Mouse (Mus musculus): ENCODE measurements around the gene Rab11fip3.
A peak's percentile ranks its signal among the peaks of the same experiment; 100 is the strongest.

Gene Rab11fip3

DNA sequence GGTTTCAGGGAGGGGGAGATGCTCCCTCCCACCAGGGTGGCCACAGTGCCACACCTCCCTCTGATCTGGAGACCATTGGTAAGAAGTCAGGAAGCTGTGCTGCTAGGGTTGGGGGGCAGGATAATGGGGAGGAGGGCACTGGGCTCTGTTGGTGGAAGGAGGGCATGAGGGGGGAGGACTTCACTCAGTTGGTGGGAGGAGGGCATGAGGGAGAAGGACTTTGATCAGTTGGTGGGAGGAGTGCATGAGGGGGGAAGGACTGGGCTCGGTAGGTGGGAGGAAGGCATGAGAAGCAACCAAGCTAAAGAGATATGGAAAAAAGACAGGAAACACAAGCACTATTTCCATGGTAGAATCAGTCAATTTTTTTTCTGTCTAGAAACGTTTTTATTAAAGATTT is 11.5 kb upstream of the Rab11fip3 start:
- DNase-seq, result no peak

- DNase-seq, result no peak
These were observed 9.5 kb upstream of the Rab11fip3 start for GRCm38 (mm10) chr17:26078851-26079250.

DNA sequence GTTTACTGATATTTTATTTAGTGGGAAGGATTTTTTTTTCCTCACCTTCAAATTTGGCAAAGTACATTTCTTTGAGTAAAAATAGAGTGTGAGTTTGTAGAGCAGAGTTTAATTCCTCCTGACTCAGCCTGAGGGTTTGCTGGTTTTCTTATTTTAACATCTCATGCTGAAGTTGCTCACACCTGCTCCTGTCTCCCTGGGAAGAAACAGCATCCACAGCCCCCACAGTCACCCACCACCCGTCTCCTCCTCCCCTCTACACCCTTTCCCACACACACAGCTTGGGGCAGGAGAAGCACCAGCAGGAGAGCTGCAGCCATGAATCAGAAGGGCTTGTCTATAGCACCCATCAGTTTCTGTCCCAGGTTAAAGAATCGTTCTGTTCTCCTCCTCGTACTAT is 5.9 kb upstream of the Rab11fip3 start:
- DNase-seq, result no peak

DNA sequence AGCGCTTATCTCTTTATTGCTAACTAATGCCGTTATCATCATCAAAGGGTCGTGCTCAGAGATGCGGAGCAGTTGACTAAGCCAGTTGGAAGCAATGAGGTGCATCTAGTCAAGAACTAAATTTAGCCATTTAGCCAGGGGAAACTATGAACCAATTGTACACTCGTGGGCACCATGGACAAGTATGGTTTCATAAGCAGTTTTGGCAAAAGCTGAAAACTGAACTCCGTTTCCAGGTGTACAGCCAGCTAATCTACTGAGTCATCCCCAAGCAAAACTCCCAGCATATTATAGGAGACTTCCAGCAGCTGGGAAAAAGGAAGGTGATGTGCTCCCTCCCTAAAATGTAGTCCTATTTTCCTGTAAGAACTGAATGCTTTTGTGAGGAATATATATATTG is 781 bp upstream of the Rab11fip3 start:
- DNase-seq, result no peak

- peak; percentile 14 for DNase-seq
These were observed 1.1 kb downstream of the Rab11fip3 start for GRCm38 (mm10) chr17:26068024-26068830.

- DNase-seq, result no peak
These were observed 2.8 kb downstream of the Rab11fip3 start for GRCm38 (mm10) chr17:26066488-26067020.

GRCm38 (mm10) chr17:26064916-26065315 is 4.4 kb downstream of the Rab11fip3 start:
- no peak for DNase-seq

DNA sequence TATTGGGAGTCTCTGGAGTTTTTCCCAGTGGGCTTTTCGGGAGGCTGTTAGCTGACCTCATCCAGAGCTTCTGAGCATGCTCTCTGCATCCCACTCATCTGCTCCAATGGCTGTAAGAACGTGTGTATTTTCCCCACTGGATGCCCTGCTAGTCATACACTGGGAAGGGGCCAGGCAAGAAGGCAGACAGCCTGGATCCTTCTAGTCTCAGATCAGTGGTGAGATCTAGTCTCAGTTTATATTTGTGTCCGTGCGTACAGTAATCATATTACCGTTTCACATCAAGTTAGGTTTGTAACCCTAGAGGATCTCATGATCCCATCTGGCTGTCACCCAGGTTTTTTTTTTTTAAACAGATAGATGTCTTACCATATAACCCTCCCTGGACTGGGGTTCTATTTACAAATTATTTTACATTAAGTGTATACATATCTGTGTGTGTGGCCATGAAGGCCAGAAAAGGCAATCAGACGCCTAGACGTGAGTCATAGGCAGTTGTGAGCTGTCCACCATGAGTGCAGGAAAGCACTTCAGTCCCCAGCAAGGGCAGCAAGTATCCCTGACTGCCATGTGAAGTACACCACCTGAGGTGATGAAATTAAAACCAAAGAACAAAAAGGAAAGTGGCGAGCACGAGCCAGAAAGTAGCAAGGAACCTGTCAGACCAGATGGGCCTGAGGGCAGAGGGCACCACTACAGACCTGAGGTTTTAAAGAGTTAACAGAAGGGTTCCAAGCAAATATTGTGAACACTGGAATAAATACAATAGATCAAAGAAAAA is 11.4 kb downstream of the Rab11fip3 start:
- peak; percentile 36 for DNase-seq

DNA sequence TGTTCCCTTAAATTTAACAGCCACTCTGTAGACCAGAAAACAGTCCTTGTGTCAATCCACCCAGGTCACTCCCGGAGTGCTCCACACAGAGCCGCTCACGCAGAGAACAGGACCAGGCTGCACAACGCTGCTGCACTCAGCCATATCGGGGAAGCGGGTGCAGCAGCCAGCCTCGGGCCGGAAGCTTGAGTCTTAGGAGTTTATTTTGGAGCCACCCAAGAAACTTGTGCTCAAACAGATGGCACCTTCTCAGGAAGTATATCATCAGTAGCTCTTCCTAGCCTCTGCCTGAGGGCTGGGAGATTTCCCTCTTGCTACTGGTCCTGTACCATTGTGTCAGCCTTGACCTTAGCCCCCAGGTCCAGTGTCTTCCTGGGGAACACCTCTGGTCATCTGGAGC is 12.1 kb downstream of the Rab11fip3 start:
- no peak for DNase-seq

- DNase-seq, result no peak
These were observed 14.2 kb downstream of the Rab11fip3 start for GRCm38 (mm10) chr17:26055164-26055563.

DNA sequence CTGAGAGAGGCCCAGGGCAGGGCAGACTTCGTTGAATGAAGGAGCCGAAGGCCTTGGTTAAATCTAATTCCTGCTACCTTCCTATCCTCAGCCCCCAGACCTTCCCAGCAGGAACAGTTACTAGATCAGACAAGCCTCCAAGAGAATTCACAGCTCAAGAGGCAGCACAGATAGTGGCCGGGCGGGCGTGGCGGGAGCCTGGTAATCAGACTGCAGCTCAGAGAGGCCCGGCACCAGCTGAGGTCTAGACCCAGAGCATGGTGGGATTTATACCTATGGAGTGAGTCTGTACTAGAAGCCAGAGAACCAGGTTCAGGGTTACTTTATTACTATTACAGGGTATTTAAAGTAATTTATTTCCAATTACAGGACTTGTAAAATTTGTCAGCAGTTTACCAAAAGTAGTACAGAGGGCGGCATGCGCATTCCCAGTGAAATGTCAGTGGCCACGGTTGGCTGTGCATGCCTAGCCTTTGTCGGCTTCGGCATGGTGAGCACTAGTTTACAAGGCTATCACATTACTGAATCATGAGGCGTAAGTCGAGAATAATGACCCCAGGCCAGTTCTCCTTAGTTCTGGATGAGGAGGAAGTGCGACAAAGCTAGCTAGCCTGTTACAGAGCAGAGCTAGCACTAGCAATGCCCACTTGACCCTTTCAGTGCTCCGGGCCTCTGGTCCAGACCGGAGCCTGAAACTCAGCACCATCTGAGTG is 15.1 kb downstream of the Rab11fip3 start:
- DNase-seq, result no peak

- no peak for DNase-seq
These were observed 16.6 kb downstream of the Rab11fip3 start for GRCm38 (mm10) chr17:26052706-26053105.

DNA sequence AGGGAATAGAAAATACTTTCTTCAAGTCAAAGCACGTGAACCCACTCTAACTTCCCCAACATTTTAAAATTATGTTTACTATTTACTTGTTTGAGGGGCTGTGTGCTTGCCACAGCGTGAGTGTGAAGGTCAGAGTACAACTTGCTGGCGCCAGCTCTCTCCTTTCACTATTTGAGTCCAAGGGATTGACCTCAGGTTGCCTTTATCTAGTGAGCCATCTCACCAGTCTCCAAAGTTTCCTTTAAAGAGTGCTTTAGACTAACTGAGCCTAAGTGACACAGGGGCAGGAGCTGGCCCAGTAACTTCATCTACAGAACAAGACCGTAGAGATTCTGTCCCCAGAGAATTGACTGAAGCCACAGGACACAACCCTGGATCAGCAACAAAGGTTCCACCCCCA is 17.3 kb downstream of the Rab11fip3 start:
- DNase-seq, result no peak

DNA sequence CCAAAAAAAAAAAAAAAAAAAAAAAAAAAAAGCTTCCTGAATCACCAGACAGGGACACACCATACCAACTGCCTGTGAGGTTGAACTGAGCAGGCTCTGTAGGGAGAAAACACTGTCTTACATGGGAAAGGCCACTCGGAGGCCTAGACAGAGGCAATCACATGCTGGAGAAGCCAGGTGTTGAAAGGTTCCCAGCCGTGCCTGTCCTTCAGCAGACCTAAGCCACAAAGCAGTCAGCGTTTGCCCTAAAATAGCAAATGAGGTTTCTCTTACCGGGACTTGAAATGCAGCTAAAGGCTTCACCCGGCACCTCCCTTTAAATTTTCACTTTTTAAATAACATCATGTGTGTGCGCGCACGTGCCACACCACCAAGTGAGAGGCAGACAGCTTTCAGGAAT is 21.2 kb downstream of the Rab11fip3 start:
- DNase-seq, result no peak

DNA sequence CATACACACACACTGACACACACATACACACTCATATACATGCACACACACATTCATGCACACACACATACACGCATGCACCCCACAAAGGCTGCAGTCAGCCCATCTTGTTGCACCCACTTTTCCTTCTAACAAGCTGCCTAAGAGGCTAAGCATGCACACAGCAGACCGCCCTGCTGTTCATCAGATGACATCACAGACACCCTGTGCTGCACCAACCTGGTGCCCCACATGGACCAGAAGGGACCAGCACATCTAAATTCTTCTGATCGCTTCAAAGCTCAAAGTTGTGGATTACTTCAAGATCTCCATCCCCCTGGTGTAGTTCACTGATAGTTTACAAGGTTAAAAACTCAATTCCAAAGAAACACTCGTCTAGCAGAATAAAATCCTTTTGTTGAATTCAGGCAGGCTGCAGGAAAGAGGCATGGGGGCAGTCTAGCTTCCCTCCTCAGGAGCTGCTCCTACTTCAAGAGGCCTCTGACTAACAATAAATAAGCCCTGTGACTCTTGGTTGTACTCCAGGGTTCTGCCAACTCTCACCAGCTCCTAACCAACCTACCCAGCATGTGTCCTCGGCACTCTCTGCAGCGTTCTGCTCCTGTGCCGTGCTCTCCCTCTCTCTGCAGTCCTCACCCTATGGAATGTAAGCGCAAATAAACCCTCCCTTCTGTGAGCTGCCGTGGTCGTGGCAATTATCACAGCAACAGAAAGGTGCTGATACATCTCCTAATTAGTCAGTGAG is 22.9 kb downstream of the Rab11fip3 start:
- no peak for DNase-seq

- DNase-seq, result no peak
These were observed 24.1 kb downstream of the Rab11fip3 start for GRCm38 (mm10) chr17:26045285-26045684.

DNA sequence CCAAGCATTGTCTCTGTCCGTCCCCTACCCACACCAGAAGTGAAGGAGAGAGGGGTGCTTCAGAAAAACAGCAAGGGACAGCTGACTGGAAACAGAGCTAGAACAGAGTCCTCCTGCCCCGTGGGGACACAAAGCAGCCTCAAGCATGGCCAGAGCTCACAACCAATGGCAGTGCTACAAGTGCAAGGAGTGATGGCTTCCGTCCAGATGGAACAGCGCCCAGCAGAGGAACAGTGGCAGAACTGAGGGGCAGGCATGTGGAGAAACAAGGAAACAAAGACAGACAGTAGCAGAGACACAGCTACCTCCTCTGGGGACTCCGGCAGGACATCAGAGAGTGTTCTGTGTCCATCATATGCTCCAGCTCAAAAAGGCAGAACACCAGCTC is 26.1 kb downstream of the Rab11fip3 start:
- DNase-seq, result peak; percentile 80

- no peak for DNase-seq
These were observed 26.6 kb downstream of the Rab11fip3 start for GRCm38 (mm10) chr17:26042599-26043248.

- peak; percentile 66 for DNase-seq
These were observed 28.1 kb downstream of the Rab11fip3 start for GRCm38 (mm10) chr17:26041111-26041802.

DNA sequence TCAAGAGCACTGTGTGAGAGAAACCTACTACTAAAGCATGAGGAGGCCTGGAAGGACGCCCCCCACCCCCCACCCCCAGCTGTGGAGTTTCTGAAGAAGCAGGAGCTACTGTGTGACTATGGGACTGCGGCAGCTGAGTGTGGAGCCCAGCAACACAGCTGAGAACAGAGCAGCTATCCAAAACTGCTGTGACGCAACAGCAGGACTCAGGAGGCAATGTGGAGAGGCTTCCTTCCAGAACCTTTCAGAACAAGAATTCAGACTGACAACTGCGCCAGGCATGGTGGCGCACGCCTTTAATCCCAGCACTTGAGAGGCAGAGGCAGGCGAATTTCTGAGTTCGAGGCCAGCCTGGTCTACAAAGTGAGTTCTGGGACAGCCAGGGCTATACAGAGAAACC is 28.6 kb downstream of the Rab11fip3 start:
- DNase-seq, result peak; percentile 29

DNA sequence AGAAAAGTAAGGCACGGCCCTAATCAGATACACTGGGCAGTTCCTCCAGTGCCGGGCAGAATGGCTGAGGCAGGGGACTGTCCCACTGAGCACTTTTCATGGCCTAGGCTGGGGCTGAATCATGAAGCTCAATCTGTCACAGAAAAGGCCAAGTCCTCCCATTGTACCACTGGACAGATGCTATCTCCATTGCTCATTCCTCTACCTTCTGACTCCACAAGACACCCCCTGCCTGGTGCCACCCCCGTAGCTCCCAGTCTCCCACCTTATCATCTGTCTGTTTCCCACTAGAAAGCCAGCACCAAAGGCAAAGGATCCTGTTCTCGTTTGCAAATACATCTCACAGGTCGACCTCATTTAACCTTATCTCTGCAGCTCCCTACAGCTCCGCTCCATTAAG is 37.3 kb downstream of the Rab11fip3 start:
- no peak for DNase-seq

Data from lung, postnatal 14 days (tissue).